Mouse (Mus musculus): Measurements from ENCODE around the gene Fgf11. TPM values are rescaled to one million over a fixed set of nuclear protein-coding genes. Genes with fewer than 3 reads are reported as not detected.
A peak's percentile ranks its signal among the peaks of the same experiment; 100 is the strongest.

Gene Fgf11
- total RNA-seq, 2 experiments from 2014 or later, result 6.3 to 6.7 TPM

GRCm38 (mm10) chr11:69816520-69816919, 14.9 kb upstream of the Fgf11 start:
- DNase-seq, result no peak

GRCm38 (mm10) chr11:69815155-69815554, 13.5 kb upstream of the Fgf11 start, which contains the start of gene Gm39566:
Gene Gm39566, minus strand, starts transcription at chr11:69815298.
- DNase-seq, result no peak

- no peak for DNase-seq
Measured at GRCm38 (mm10) chr11:69810280-69810679, 8.6 kb upstream of the Fgf11 start.

GRCm38 (mm10) chr11:69807641-69808040, 6.0 kb upstream of the Fgf11 start:
- DNase-seq, result no peak

GRCm38 (mm10) chr11:69806378-69806777, 4.7 kb upstream of the Fgf11 start:
- no peak for DNase-seq

- DNase-seq, result no peak
Measured at GRCm38 (mm10) chr11:69804972-69805909, 3.6 kb upstream of the Fgf11 start, which contains the start of gene Tmem102. Gene Tmem102, minus strand, starts transcription at chr11:69805624.

- DNase-seq, result no peak
Measured at GRCm38 (mm10) chr11:69804652-69804940, 2.9 kb upstream of the Fgf11 start.

- peak; percentile 82 for DNase-seq
Measured at GRCm38 (mm10) chr11:69803786-69804651, 2.4 kb upstream of the Fgf11 start.

- no peak for DNase-seq
Measured at GRCm38 (mm10) chr11:69803328-69803727, 1.7 kb upstream of the Fgf11 start.

- DNase-seq, result peak; percentile 88
Measured at GRCm38 (mm10) chr11:69802648-69803105, 1.0 kb upstream of the Fgf11 start.

GRCm38 (mm10) chr11:69800392-69801197, 1.1 kb downstream of the Fgf11 start:
- DNase-seq, result peak; percentile 47

GRCm38 (mm10) chr11:69800138-69800391, 1.6 kb downstream of the Fgf11 start:
- no peak for DNase-seq

GRCm38 (mm10) chr11:69799394-69800137, 2.1 kb downstream of the Fgf11 start:
- DNase-seq, result no peak

GRCm38 (mm10) chr11:69797924-69798323, 3.7 kb downstream of the Fgf11 start:
- no peak for DNase-seq

- DNase-seq, result no peak
Measured at GRCm38 (mm10) chr11:69795983-69796435, 5.6 kb downstream of the Fgf11 start.

GRCm38 (mm10) chr11:69795168-69795982, 6.3 kb downstream of the Fgf11 start, which contains the start of gene Chrnb1:
Gene Chrnb1, minus strand, starts transcription at chr11:69795943.
- DNase-seq, result peak; percentile 96

- DNase-seq, result no peak
Measured at GRCm38 (mm10) chr11:69793429-69793828, 8.2 kb downstream of the Fgf11 start.

GRCm38 (mm10) chr11:69791420-69791819, 10.2 kb downstream of the Fgf11 start:
- no peak for DNase-seq

- no peak for DNase-seq
Measured at GRCm38 (mm10) chr11:69789431-69789830, 12.2 kb downstream of the Fgf11 start.

GRCm38 (mm10) chr11:69787306-69787705, 14.4 kb downstream of the Fgf11 start:
- DNase-seq, result no peak

Data from gastrocnemius, postnatal 25 days (tissue).